Mouse (Mus musculus): ENCODE data around the gene Tcn2. TPM values are rescaled to one million over a fixed set of nuclear protein-coding genes. Genes with fewer than 3 reads are reported as not detected.
"Not testable (repeated sequence)": the region's sequence is repeated elsewhere in the genome, so short reads cannot be mapped to it uniquely, and the experiment has no call there.

The Tcn2 gene
- polyA plus RNA-seq, 1 experiment from 2014 or later, result 31.1 TPM

DNA sequence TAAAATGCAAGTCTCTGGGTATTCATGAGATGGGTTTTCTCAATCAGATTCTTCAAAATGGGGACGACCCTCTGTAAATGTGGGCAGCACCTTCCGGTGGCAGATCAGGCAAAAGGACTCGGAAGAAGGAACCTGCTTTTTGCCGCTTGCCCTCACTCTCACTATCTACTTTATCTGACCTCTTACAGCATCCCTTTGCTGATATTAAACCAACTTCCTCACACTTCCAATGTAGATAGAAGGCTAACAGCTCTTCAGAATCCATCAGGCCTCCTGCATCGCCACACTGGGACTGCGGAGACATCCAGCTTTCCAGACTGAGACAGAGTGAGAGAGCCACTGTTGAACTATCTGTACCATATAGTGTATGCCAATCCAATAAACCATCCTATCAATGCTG lies 9.2 kb downstream of the Tcn2 start:
- Histone ChIP-seq H3K36me3 (peaks cover 33% of the 10 kb centered on the region), H3K27me3 (no peaks in the 10 kb centered on the region), H3K27ac (replicated peaks) (no peak overlapping the region), H3K4me3 (no peak overlapping the region), H3K4me2 (no peak overlapping the region), H3K9ac (no peak overlapping the region), H3K4me1 (replicated peaks) (no peaks in the 10 kb centered on the region; the same call in 1 of the 2 replicates), H3K9me3 (no peaks in the 10 kb centered on the region)
- ATAC-seq (ENCODE audit: low read depth), result no peak
- WGBS, result 95% methylated on average over 6 of the region's 6 CpGs

- Histone ChIP-seq H3K9ac (no peak overlapping the region), H3K4me1 (replicated peaks) (no peaks in the 10 kb centered on the region; the same call in 1 of the 2 replicates), H3K9me3 (no peaks in the 10 kb centered on the region), H3K27me3 (no peaks in the 10 kb centered on the region), H3K4me2 (no peak overlapping the region), H3K36me3 (peaks cover 33% of the 10 kb centered on the region), H3K4me3 (no peak overlapping the region), H3K27ac (replicated peaks) (no peak overlapping the region)
- WGBS, result 93% methylated on average over 9 of the region's 9 CpGs
- ATAC-seq (ENCODE audit: low read depth), result no peak
Observed at GRCm38 (mm10) chr11:3922115-3922514, 9.8 kb downstream of the Tcn2 start.

DNA sequence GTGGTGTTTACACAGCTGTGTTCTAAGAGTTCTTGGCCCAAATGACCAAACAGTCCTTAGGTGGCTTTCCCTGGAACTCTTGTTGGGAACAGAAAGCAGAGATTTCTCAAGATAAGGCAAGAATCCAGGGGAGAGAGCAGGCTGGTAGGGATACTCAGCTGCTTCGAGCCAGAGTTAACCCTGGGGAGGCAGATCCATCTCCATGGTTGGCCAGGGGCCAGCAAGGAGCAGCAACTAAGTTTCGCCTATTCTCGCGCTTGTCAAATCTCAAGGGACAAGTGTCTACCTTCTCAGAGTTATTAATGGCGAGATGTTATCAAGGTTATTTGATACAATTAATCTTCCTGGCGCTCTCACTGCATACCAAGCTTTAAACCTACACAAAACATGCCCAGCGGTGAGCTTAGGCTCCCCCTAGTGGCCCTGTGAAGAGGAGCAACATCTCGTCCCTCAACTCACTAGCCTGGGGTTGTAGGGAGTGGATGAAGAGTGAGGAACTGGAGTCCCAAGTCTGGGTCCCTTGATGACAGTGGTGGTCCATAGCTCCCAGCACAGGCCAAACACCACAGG lies 10.6 kb downstream of the Tcn2 start:
- no peaks in the 10 kb centered on the region; the same call in 1 of the 2 replicates for H3K4me1 ChIP-seq (replicated peaks)
- H3K9me3 ChIP-seq, result no peaks in the 10 kb centered on the region
- H3K4me2 ChIP-seq, result no peak overlapping the region
- H3K9ac ChIP-seq, result no peak overlapping the region
- peaks cover 27% of the 10 kb centered on the region for H3K36me3 ChIP-seq
- H3K27me3 ChIP-seq, result no peaks in the 10 kb centered on the region
- 28% methylated on average over 8 of the region's 8 CpGs for WGBS
- ATAC-seq (ENCODE audit: low read depth), result peak; percentile 15; the same call in 1 of the 2 replicates
- no peak overlapping the region for H3K27ac ChIP-seq (replicated peaks)
- no peak overlapping the region for H3K4me3 ChIP-seq

- no peak overlapping the region for H3K4me2 ChIP-seq
- no peaks in the 10 kb centered on the region for H3K9me3 ChIP-seq
- no peak overlapping the region for H3K9ac ChIP-seq
- H3K27me3 ChIP-seq, result no peaks in the 10 kb centered on the region
- WGBS, result 88% methylated on average over 7 of the region's 7 CpGs
- H3K4me1 ChIP-seq (replicated peaks), result no peaks in the 10 kb centered on the region; the same call in 1 of the 2 replicates
- H3K4me3 ChIP-seq, result no peak overlapping the region
- H3K27ac ChIP-seq (replicated peaks), result no peak overlapping the region
- ATAC-seq (ENCODE audit: low read depth), result no peak
- peaks cover 21% of the 10 kb centered on the region for H3K36me3 ChIP-seq
Observed at GRCm38 (mm10) chr11:3920476-3920875, 11.5 kb downstream of the Tcn2 start.

DNA sequence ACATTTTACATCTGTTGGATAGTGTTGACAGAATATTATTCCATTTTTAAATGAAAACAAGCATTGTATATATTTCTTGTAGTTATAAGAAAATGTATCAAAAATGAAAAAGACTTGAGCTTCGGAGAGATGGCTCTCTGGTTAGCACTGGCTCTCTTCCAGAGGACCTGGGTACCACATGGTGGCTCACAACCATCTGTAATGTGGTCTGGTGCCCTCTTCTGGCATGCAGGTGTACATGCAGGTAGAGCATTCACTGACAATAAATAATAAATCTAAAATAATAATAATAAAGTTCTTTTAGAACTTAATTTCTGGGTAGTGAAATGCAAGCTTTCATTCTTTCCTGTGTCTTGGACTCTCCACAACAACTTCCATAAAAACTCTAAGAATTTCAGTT lies 13.2 kb downstream of the Tcn2 start:
- 79% methylated on average over 1 of the region's 1 CpGs for WGBS

GRCm38 (mm10) chr11:3914109-3914840 lies 17.7 kb downstream of the Tcn2 start, which contains the start of gene Slc35e4:
Slc35e4 (minus strand) TSS chr11:3914664.
- peaks cover 52% of the 10 kb centered on the region for H3K4me1 ChIP-seq (replicated peaks)
- H3K4me2 ChIP-seq, result peak within 1 kb of the TSS; percentile 93
- H3K27ac ChIP-seq (replicated peaks), result peak within 1 kb of the TSS; percentile 77
- WGBS, result 1% methylated on average over 28 of the region's 28 CpGs
- H3K9me3 ChIP-seq, result no peaks in the 10 kb centered on the region
- H3K4me3 ChIP-seq, result peak within 1 kb of the TSS; percentile 64
- peak within 1 kb of the TSS; percentile 82 for H3K9ac ChIP-seq
- no peaks in the 10 kb centered on the region for H3K36me3 ChIP-seq
- H3K27me3 ChIP-seq, result 0 out of 2 replicates have a peak, but pooled peaks cover 8% of the 10 kb centered on the region
- peak; percentile 72 for ATAC-seq (ENCODE audit: low read depth)

More for the DNA sequence above, 13.2 kb downstream of the Tcn2 start:
- H3K9ac ChIP-seq, result no peak overlapping the region
- H3K36me3 ChIP-seq, result peaks cover 10% of the 10 kb centered on the region
- ATAC-seq (ENCODE audit: low read depth), result no peak
- no peak overlapping the region for H3K27ac ChIP-seq (replicated peaks)
- peaks cover 10% of the 10 kb centered on the region for H3K4me1 ChIP-seq (replicated peaks)
- H3K4me3 ChIP-seq, result no peak overlapping the region
- H3K4me2 ChIP-seq, result no peak overlapping the region
- no peaks in the 10 kb centered on the region for H3K9me3 ChIP-seq
- H3K27me3 ChIP-seq, result no peaks in the 10 kb centered on the region

GRCm38 (mm10) chr11:3913316-3914108 lies 18.4 kb downstream of the Tcn2 start:
- WGBS, result under 1% methylated on average over 65 of the region's 65 CpGs
- H3K9ac ChIP-seq, result peak overlapping the region; percentile 82
- peak overlapping the region; percentile 93 for H3K4me2 ChIP-seq
- H3K4me1 ChIP-seq (replicated peaks), result peaks cover 60% of the 10 kb centered on the region
- H3K36me3 ChIP-seq, result no peaks in the 10 kb centered on the region
- H3K4me3 ChIP-seq, result peak overlapping the region; percentile 64
- H3K9me3 ChIP-seq, result no peaks in the 10 kb centered on the region
- ATAC-seq (ENCODE audit: low read depth), result peak; percentile 90
- peak overlapping the region; percentile 77 for H3K27ac ChIP-seq (replicated peaks)
- 0 out of 2 replicates have a peak, but pooled peaks cover 8% of the 10 kb centered on the region for H3K27me3 ChIP-seq

DNA sequence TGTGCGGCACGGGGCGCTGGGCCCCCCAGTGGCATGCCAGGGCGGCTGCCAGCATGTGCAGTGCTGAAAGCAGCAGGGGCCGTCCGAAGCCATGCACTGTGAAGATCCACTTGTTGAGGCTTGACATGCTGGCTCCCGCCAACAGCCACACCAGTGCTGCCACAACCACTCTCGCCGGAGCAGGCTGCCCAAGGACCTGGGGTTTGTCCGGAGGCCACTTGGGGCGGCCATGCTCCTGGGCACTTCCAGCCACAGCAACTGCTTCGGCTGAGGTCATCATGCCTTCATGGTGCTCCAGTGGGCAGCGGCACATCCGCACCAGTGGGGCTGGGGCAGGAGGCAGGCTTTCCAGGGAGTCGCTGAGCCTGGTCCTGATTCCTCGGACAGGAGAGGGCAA lies 19.1 kb downstream of the Tcn2 start:
- 0 out of 2 replicates have a peak, but pooled peaks cover 8% of the 10 kb centered on the region for H3K27me3 ChIP-seq
- no peaks in the 10 kb centered on the region for H3K36me3 ChIP-seq
- peaks cover 66% of the 10 kb centered on the region for H3K4me1 ChIP-seq (replicated peaks)
- peak overlapping the region; percentile 93 for H3K4me2 ChIP-seq
- H3K4me3 ChIP-seq, result peak overlapping the region; percentile 64
- ATAC-seq (ENCODE audit: low read depth), result peak; percentile 38
- no peaks in the 10 kb centered on the region for H3K9me3 ChIP-seq
- H3K27ac ChIP-seq (replicated peaks), result peak overlapping the region; percentile 77; the same call in 1 of the 2 replicates
- peak overlapping the region; percentile 82 for H3K9ac ChIP-seq
- 2% methylated on average over 16 of the region's 16 CpGs for WGBS

DNA sequence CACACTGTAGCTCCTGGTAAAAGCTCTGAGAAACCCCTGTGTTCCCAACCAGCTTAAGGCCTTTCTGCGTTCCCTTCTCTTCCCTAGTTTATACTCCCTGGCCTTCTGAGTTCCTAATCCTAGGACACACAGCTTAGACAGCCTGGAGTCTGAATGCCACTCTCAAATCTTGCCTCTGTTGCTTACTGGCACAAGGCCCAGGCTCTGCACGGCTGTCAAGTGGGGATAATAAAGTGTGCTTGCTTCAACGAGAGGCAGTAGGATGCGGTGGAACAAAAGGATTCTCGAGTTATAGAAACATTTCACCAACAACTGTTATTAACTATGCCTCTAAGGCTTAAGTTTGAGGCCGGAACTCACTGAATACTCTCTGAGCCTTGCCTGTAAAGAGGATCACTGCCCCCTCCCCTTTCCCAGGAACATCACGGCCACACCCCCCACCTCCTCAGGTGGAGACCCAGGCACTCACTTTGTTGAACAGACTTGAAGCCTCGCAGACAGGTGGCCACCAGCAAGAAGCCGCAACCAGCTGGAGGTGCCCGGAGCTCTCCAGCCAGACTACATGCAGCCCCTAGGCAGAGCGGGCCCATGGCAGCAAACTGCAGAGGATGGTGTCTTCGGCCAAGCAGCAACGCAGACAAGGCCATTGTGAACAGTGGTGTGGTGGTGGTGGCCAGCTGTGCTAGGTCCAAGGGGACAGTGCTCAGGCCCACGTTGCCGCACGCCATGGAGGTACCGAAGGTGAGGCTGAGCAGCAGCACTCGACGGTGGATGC lies 19.7 kb downstream of the Tcn2 start:
- 0 out of 2 replicates have a peak, but pooled peaks cover 8% of the 10 kb centered on the region for H3K27me3 ChIP-seq
- no peak for ATAC-seq (ENCODE audit: low read depth)
- peak overlapping the region; percentile 82 for H3K9ac ChIP-seq
- peak overlapping the region; percentile 38; the same call in 1 of the 2 replicates for H3K27ac ChIP-seq (replicated peaks)
- no peaks in the 10 kb centered on the region for H3K9me3 ChIP-seq
- peak overlapping the region; percentile 64 for H3K4me3 ChIP-seq
- H3K36me3 ChIP-seq, result no peaks in the 10 kb centered on the region
- WGBS, result 14% methylated on average over 19 of the region's 19 CpGs
- peak overlapping the region; percentile 93 for H3K4me2 ChIP-seq
- peaks cover 69% of the 10 kb centered on the region for H3K4me1 ChIP-seq (replicated peaks)

DNA sequence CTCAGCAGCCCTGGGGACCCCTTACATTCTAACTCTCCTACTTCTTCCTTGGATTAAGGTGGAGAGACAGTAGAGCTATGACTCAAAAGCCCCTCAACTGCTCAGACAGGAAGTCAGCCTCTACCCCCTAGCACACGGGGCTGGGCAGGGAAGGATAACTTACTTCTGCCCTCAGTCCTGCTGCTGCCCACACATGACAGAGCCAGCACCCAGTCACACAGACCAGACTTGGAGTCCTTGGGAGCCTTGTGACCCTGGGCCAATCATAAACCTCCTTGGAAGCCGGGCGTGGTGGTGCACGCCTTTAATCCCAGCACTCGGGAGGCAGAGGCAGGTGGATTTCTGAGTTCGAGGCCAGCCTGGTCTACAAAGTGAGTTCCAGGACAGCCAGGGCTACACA lies 20.5 kb downstream of the Tcn2 start:
- WGBS, result 91% methylated on average over 6 of the region's 6 CpGs
- peaks cover 69% of the 10 kb centered on the region for H3K4me1 ChIP-seq (replicated peaks)
- peak overlapping the region; percentile 49; the same call in 1 of the 2 replicates for H3K9ac ChIP-seq
- H3K9me3 ChIP-seq; H3K36me3 ChIP-seq; H3K27ac ChIP-seq (replicated peaks); H3K27me3 ChIP-seq; ATAC-seq (ENCODE audit: low read depth): not testable (repeated sequence)
- H3K4me2 ChIP-seq, result peak overlapping the region; percentile 93
- H3K4me3 ChIP-seq, result peak overlapping the region; percentile 64; the same call in 1 of the 2 replicates
